Mouse (Mus musculus) cerebellum, adult 2 months (tissue): Measurements from ENCODE around the gene Fbxl19. TPM values are rescaled to one million over a fixed set of nuclear protein-coding genes. Genes with fewer than 3 reads are reported as not detected.
"Not testable (repeated sequence)": the region's sequence is repeated elsewhere in the genome, so short reads cannot be mapped to it uniquely, and the experiment has no call there.

Experiments
- DNase-seq, 2 experiments: peaks; one replicate each; pipeline ENCODE4 v3.0.0; 2021
- H3K27ac ChIP-seq: fragments of 200-500 bp; 2 replicates; pipeline ENCODE4 v1.5.1; 2012; ENCODE audit warnings: low read length, control low read depth, inconsistent platforms; ENCODE audit not compliant: insufficient read depth
- H3K27me3 ChIP-seq: fragments of 200-500 bp; 2 replicates; pipeline ENCODE4 v1.6.1; 2012; ENCODE audit warnings: inconsistent platforms, mild to moderate bottlenecking, low read length, moderate library complexity; ENCODE audit not compliant: control insufficient read depth, insufficient read depth
- H3K4me1 ChIP-seq: fragments of 200-500 bp; 2 replicates; pipeline ENCODE4 v1.6.1; 2011; ENCODE audit warnings: low read length; ENCODE audit not compliant: control insufficient read depth, insufficient read depth
- H3K4me3 ChIP-seq: fragments of 200-500 bp; replicated peaks from 2 replicates; pipeline ENCODE3; 2011; ENCODE audit warnings: mild to moderate bottlenecking, low read depth, low read length, control low read depth; ENCODE audit not compliant: insufficient read depth
- CTCF ChIP-seq: fragments of 200-500 bp; IDR thresholded peaks from 2 replicates; pipeline ENCODE4 v1.5.1; 2011; ENCODE audit warnings: low read depth, mild to moderate bottlenecking, control low read depth, low read length, moderate library complexity, borderline replicate concordance; ENCODE audit not compliant: insufficient read depth
- POLR2A ChIP-seq: fragments of 200-500 bp; IDR thresholded peaks from 2 replicates; pipeline ENCODE4 v1.6.1; 2011; ENCODE audit warnings: low read length, control low read depth, borderline replicate concordance; ENCODE audit not compliant: insufficient read depth
- WGBS: fragments of 180-500 bp; shearing (Covaris S2); methylation state at CpG from one replicate; pipeline ENCODE4 v1.1.7; 2018; 5-methylcytosine and 5-hydroxymethylcytosine counted together
- polyA plus RNA-seq: library from polyadenylated mRNA; depleted of rRNA; stranded (reverse); fragments of >200 nt; gene quantifications from 2 replicates; pipeline ENCODE4 v1.2.3, GENCODE M21; 2012

The Fbxl19 gene
- polyA plus RNA-seq, 1 experiment = 37.8 TPM

DNA sequence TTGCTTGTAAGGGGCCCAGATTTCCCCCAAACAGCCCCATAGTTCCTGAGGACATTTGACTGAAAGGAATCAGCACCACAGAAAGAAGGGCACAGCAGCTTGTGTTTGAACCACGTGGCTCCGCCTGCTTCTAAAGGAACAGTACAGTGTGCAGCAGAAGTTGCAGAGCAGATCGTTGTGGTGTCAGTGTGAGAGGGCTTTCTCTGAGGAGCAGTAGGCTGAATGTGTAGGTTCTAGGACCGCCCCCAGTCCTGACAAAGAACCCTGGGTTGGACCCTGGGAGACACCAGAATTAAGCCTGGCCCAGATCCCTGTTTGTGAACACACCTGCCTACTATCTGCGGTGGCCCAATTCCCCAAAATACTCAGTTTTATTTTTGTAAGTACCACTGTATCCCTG is 26.9 kb downstream of the Fbxl19 start:
- no peak overlapping the region for H3K27ac ChIP-seq
- WGBS = 62% methylated on average over 5 of the region's 5 CpGs
- no peak for DNase-seq
- H3K27me3 ChIP-seq = no peaks in the 10 kb centered on the region
- TF ChIP-seq POLR2A (no peak), CTCF (no peak)
- H3K4me1 ChIP-seq = peaks cover 5% of the 10 kb centered on the region; the same call in 1 of the 2 replicates
- H3K4me3 ChIP-seq = no peak overlapping the region

DNA sequence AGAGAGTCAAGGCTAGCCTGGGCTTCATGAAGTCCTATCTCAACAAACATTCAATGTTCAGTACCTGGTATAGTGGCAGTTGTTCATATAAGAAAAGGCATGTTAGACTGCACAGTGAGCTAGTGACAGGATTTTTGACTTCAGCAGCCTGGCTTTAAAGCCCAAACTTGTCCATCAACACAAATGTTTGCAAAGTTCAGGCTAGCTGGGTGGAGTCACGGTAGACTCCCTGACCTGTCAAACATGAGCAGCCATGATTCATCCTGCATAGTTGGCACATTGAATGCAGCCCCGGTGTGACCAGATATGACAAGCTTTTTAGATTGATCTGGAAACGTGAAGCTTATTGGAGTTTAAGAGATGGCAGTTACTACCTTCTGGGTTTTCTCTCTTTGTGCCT is 27.7 kb downstream of the Fbxl19 start:
- no peak for TF ChIP-seq CTCF
- TF ChIP-seq POLR2A = no peak
- WGBS = 58% methylated on average over 3 of the region's 3 CpGs
- no peak for DNase-seq

DNA sequence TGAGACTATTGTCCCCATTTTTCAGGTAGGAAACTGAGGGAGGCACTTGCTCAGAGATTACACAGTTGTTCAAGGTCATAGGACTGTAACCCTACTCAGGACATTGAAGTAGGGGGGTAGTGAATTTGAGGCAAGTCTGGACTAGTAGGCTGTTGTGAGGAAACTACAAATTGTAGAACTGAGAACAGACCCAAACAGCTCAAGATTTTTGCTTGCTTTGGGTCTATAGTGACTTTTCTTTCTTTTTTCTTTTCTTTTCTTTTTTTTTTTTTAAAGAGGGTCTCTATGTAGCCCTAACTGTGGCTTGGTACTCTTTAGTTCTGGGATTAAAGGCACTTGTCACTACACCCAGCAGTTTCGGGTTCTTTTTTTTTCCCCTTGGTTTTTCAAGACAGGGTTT is 28.2 kb downstream of the Fbxl19 start:
- no peak overlapping the region for H3K4me3 ChIP-seq
- no peaks in the 10 kb centered on the region for H3K27me3 ChIP-seq
- no peak for DNase-seq
- 90% methylated on average over 1 of the region's 1 CpGs for WGBS
- H3K27ac ChIP-seq = no peak overlapping the region
- H3K4me1 ChIP-seq = peaks cover 5% of the 10 kb centered on the region; the same call in 1 of the 2 replicates
- TF ChIP-seq POLR2A (no peak), CTCF (no peak)

More for the DNA sequence above, 27.7 kb downstream of the Fbxl19 start:
- Histone ChIP-seq H3K4me3 (no peak overlapping the region), H3K27ac (no peak overlapping the region), H3K27me3 (no peaks in the 10 kb centered on the region), H3K4me1 (peaks cover 5% of the 10 kb centered on the region; the same call in 1 of the 2 replicates)

DNA sequence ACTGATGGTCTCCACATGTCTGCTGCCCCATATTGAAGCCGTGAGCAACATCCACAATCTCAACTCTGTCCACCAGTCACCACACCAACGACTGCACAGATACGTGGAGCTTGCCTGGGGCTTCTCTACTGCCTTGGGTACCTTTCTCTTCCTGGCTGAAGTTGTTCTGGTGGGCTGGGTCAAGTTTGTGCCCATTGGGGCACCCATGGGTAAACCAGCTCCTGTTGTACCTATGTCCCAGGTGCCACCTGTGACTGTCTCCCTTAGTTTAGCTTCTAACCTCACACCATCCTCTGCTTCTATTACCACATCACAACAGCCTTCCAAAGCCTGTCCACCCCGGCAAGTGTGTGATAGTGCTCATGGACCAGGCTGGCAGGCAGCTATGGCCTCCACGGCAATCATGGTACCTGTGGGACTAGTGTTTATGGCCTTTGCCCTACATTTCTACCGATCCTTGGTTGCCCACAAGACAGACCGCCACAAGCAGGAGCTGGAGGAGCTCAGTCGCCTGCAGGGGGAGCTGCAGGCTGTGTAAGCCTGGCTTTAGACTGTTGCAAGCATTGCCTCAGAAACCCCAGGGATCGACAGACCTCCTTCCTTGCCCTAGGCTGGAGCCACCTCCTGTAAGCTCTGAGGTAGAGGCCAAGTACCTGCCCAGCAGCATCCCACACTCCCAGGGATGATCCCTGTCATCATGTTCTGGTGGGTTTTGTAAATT is 29.5 kb downstream of the Fbxl19 start:
- Histone ChIP-seq H3K4me1 (peaks cover 5% of the 10 kb centered on the region; the same call in 1 of the 2 replicates), H3K27ac (peak overlapping the region; percentile 15; the same call in 1 of the 2 replicates), H3K27me3 (no peaks in the 10 kb centered on the region), H3K4me3 (no peak overlapping the region)
- TF ChIP-seq POLR2A = no peak
- peak; percentile 90 for TF ChIP-seq CTCF
- peak; percentile 81 to 84 for DNase-seq
- WGBS = 36% methylated on average over 9 of the region's 9 CpGs

DNA sequence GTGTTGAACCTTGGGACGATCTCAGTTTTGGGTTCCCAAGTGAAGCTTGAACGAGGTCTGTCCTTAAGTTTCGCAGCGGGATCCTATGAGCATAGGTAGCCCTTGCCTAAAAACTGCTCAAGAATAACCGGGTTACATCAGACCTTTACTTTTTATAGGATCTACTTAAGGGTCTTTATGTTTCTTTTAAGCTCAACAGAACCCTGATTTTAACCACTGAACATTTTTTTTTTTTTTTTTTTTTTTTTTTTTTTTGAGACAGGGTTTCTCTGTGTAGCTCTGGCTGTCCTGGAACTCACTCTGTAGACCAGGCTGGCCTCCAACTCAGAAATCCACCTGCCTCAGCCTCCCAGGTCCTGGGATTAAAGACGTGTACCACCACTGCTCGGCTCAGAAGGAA is 31.5 kb downstream of the Fbxl19 start:
- 63% methylated on average over 7 of the region's 7 CpGs for WGBS

DNA sequence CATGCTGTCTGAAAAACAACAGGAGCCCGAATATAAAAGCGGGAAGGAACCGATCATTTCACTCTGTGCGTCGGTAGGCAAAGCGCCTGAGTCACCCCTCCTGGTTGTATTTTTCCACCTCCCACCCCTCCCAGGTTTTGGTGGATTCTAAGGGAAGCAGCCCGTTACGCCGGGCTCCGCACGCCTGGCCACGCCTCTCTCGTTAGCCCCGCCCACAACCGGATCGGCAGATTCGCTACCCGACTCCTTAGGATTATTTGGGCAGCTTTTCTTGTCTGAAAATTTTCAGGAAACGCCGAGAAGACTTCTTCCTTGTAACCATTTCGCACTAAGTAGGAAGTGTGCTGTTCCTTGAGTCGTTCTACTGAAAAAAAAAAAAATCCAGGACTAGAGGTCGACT is 32.1 kb downstream of the Fbxl19 start, which contains the start of gene Setd1a:
TSS of gene Setd1a (plus strand) at position 245 of the 400 bp plus-strand sequence.
- Histone ChIP-seq H3K4me3 (peak within 1 kb of the TSS; percentile 93), H3K4me1 (peaks cover 5% of the 10 kb centered on the region; the same call in 1 of the 2 replicates), H3K27ac (peak within 1 kb of the TSS; percentile 100), H3K27me3 (no peaks in the 10 kb centered on the region)
- DNase-seq = peak; percentile 89 to 91
- TF ChIP-seq POLR2A = peak; percentile 58; the same call in 1 of the 2 replicates
- no peak for TF ChIP-seq CTCF
- under 1% methylated on average over 23 of the region's 23 CpGs for WGBS

More for the DNA sequence above, 31.5 kb downstream of the Fbxl19 start:
- H3K4me1 ChIP-seq, H3K27me3 ChIP-seq, DNase-seq: not testable (repeated sequence)
- Histone ChIP-seq H3K4me3 (peak overlapping the region; percentile 93), H3K27ac (peak overlapping the region; percentile 100)

DNA sequence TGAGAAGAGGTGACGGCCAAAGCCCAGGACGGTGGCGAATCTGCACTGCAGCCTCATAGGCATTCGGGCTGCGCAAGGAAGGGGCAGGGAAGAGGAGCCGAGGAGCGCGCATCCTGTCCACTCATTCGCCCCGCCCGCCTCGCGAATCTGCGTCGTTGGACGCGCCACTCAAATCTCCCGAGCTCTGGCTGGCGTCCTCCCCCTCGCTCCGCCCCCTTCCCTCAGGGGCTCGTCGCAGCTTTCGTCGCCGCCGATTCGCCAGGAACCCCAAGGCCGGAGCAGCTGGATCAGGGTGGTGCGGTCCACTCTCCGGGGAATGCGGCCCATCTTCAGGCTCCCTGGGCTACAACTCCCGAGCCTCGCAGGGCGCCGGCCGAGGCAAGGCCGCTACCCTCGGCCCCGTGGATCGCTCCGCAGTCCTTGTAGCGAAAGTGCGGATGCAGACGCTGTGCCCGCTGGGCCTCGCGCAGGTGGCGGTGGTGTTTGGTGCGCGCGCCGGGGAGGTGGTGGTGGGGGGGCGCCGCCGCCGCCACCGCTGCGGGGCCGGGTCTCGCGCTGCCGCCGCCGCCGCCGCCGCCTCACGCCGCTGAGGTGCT is 32.6 kb downstream of the Fbxl19 start:
- H3K27me3 ChIP-seq = no peaks in the 10 kb centered on the region
- TF ChIP-seq POLR2A = no peak; the same call in 1 of the 2 replicates
- no peak for TF ChIP-seq CTCF
- under 1% methylated on average over 69 of the region's 70 CpGs for WGBS
- peak overlapping the region; percentile 93 for H3K4me3 ChIP-seq
- peaks cover 5% of the 10 kb centered on the region; the same call in 1 of the 2 replicates for H3K4me1 ChIP-seq
- DNase-seq = peak; percentile 98
- H3K27ac ChIP-seq = peak overlapping the region; percentile 100
